Mouse (Mus musculus) left cerebral cortex, adult 9 months (tissue): ENCODE results near the gene Fam168a.
A peak's percentile ranks its signal among the peaks of the same experiment; 100 is the strongest.
"Not testable (repeated sequence)": the region's sequence is repeated elsewhere in the genome, so short reads cannot be mapped to it uniquely, and the experiment has no call there.

ENCODE experiments used
- DNase-seq, 2 experiments: peaks; one replicate each; pipeline ENCODE4 v3.0.0; 2022; ENCODE audit warnings: low spot score in 2 of 2

The Fam168a gene

GRCm38 (mm10) chr7:100842175-100842574, 135.7 kb downstream of the Fam168a start:
- DNase-seq: no peak

GRCm38 (mm10) chr7:100843866-100844265, 137.4 kb downstream of the Fam168a start:
- no peak for DNase-seq

- DNase-seq: no peak
Measured at GRCm38 (mm10) chr7:100844385-100845025, 138.1 kb downstream of the Fam168a start.

GRCm38 (mm10) chr7:100845026-100845400, 138.6 kb downstream of the Fam168a start:
- no peak for DNase-seq

GRCm38 (mm10) chr7:100845412-100845811, 139.0 kb downstream of the Fam168a start:
- DNase-seq: no peak

DNA sequence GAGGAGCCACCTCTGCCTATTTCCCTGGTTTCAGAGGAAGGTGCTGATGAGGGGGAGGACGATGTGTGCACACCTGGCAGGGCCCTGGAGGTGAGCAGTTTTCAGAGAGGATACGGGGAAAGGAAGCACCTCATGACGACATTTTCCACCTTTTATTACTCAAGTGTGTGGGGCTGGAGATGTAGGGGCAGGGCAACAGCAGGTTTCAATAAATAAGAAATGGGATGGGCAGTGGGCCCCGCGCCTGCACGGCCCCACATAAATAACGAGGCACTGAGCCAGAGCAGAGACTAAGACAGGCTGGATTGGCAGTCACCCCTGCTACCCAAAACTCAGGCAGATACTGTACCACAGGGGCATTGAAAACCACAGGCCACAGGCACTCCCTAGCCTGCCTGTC, 139.6 kb downstream of the Fam168a start:
- not testable (repeated sequence) for DNase-seq

DNA sequence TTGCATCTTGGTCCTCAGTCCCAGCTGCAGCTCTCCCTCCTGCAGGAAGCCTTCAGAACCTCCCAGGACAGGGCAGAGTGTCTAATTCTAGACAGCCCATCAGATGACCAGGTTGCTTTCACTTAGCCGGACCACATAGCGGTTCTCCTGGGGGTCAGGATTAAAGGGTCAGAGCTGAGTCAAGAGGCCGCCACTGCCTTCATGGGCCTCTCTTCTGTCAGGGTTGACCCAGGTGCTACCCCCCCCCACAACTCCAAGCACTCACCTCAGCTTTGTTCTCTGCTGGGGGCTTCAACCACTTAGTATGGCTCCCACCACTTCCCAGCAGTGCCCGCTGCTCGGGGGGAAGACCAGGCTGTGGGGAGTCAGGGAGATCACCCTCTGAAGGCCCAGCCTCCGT, 140.7 kb downstream of the Fam168a start:
- DNase-seq: no peak

DNA sequence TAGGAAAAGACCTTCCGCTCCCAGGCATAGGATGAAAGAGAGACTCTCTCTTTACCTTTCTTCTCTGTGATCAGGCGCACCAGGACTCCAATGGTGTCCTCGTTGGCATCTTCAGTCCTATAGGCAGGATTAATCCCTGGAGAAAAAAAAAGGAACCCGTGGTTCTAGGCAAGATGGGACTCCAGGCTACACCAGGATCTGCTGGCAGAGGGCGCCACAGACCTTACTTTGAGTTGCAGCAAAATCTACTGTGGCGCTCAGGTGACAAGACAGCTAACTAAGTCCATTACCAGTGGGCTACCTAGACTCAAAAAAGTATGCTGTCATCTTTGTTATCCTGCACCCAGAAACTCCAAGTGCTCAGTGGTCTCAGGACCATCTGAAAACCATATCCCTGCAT, 142.3 kb downstream of the Fam168a start:
- peak in 1 of 2 experiments; percentile 87 for DNase-seq

DNA sequence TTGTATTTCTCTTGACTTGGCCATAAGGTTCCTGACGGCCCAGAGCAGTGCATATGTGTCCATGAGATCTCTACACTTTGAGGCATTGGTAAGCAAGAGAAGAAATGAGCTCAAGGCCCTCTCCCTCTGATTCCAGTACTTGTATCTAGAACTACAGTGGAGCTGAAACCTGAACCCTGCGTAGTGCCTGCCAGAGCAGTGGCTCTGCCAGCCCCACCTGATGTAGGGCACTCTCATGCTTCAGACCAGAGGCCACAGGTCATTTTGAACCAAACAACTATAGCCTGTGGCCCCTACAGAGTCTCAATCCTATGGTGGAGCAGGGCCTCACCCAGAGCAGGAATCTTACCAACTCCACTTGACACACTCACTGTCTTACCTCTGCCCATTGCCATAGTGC, 143.1 kb downstream of the Fam168a start:
- no peak for DNase-seq

DNA sequence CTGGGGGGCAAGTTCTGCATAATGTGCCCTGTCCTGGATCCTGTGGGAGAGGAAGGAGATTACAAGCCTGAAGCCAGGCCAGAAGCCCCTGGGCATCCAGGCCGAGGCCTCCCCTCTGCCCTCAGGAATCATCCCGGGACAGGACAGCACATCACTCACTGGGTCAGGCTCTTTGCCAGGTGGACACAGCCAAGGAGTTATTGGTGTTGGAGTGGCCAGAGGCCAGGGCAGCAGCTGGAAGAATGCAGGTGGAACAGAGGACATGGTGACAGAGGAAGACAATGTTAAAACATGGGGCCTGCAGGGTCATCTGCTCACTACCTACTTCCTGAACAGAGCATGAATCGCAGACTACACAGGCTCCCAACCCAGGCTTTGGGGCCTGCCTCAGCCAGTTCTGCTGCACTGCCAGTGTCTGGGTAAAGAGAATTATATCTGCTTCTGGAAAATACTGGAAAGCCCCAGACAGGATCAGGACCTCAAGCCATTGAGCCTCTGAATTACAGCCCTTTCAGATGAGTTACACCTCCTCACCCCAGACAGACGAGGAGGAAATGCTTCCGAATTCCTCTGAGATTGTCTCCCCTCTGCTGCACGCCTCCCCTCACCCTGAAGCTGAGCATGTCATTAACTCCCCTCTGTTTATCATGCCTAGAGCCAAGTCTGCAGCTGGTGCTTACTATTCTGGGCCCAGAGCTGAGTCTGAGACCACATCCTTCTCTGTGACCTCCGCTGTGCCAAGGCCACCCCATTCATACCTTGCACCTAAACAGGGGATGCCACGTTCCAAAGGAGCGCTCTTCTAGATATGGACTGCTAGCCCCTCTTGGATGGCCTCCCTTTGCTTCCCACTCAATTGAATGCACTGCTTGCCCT, 145.3 kb downstream of the Fam168a start:
- DNase-seq: no peak

DNA sequence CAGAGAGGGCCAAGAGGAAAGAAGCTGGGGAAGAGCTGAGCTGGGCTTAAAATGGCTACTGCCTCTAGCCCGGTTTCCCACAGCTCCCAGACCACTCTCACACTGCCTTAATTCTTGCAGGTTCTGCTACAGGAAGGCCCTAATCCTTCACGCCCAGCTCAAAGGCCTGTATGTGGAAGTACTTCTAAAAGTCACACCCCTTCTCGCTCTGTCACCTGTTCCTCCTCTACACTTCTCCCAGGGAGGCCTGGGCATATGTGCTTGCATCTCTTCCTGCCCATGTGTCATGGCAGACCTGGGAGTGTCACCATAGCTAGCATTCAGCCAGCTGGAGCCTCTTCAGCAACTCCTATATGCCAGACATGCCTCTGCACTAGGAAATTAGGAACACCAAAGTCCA, 147.0 kb downstream of the Fam168a start:
- no peak for DNase-seq

DNA sequence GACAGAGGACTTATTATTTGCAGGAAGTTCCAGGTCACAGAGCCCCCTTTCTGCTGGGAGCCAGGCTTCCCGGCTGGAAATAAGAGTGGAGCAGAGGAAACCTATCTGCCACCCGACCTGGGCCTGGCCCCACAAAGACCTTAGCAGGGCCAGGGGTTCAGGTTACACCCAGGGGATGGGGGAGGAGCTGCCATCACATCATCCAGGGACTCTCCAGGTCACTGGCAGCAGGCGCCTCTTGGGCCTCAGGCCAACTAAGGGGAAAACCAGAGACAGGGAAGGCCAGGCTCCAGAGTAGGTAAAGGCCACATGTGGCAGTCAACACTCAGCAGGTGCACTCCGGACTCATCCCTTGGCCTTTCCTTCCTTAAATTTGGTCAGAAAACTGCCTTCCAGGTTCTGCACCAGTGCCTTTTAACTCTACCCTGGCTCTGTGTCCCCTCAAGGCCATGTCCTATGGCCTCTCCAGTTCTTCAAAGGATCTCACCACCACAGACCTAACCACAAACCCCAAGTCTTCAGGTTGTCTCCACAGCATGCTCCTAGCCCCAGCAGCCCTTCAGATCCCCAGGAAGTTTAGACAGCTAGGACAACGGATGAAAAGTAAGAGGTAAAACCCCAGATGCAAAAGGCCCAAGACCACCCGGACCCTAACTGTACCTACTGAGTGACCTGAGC, 147.8 kb downstream of the Fam168a start:
- DNase-seq: no peak

DNA sequence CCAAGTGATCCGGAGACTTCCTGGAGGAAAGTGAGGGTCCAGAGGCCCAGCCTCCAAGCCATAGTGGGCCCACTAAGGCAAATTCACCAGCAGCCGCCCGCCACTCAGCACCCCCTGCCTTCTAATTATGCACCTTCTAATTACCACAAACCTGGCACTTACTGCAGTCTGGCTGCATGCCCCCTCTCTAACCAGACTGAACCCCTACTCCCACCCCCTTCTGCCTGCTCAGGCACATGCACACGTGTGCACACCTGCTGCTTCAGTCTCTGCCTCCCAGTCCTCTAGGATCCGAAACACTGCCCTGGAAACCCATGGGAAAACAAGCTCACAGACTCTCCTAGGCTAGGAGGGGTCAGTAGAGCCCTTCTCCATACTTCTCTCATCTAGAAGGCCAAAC, 148.4 kb downstream of the Fam168a start:
- DNase-seq: no peak

DNA sequence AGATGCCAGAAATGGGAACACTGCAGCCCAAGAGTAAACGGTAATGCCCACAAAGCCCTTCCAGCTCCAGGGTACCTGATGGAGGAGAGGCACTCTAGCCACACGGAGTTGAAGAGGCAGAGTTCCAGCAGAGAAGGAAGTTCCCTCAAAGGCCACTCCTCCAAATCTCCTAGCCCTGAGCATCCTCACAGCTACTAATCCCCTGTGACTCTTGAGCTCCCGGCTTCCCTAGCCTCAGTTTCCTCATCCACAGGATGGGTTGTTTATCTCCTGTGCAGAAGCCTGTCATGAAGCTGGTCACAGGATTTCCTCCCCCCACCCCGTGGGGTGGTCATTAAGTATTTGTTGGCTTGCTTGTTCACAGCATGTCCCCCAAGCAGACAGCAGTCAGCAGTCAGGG, 148.9 kb downstream of the Fam168a start:
- no peak for DNase-seq

DNA sequence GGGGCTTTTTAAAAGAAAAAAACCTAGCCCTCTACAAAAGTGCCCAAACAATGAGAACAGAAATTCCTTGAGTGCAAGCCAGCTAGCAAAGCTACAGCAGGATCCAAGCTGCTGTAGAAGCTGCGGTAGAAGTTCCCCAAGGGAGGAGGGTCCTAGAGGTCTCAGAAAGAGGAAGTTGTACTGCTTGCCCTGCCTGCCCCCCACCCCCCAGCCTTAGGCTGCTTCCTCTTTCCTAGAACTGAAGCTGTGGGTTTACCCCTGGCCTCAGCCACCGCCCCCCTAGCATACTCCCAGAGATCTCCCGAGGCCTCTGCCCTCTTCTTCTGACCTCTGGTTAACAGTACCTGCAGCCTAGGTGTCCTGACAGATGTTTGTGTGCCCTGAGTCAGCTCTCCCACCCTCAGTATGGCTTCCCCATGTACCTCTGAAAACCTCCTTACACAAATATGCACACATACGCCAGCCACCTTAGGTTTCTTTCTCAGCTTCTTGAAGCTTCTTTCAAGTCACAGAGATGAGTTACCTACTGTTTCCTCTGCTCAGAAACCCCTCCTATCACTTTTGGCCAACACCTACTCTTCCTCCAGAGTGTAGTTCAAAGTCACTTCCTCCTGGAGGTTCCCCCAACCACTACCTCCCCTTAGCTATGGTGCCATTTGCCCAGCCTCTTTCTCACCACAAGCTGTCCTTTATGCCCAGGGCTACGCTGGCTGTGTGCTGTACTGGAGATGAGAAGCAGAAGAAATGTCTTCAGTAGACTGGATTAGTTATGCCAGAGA, 149.5 kb downstream of the Fam168a start:
- DNase-seq: no peak

- no peak for DNase-seq
Measured at GRCm38 (mm10) chr7:100860450-100860849, 154.0 kb downstream of the Fam168a start.

- no peak for DNase-seq
Measured at GRCm38 (mm10) chr7:100861209-100861608, 154.8 kb downstream of the Fam168a start.

- no peak for DNase-seq
Measured at GRCm38 (mm10) chr7:100862353-100862752, 155.9 kb downstream of the Fam168a start.

DNA sequence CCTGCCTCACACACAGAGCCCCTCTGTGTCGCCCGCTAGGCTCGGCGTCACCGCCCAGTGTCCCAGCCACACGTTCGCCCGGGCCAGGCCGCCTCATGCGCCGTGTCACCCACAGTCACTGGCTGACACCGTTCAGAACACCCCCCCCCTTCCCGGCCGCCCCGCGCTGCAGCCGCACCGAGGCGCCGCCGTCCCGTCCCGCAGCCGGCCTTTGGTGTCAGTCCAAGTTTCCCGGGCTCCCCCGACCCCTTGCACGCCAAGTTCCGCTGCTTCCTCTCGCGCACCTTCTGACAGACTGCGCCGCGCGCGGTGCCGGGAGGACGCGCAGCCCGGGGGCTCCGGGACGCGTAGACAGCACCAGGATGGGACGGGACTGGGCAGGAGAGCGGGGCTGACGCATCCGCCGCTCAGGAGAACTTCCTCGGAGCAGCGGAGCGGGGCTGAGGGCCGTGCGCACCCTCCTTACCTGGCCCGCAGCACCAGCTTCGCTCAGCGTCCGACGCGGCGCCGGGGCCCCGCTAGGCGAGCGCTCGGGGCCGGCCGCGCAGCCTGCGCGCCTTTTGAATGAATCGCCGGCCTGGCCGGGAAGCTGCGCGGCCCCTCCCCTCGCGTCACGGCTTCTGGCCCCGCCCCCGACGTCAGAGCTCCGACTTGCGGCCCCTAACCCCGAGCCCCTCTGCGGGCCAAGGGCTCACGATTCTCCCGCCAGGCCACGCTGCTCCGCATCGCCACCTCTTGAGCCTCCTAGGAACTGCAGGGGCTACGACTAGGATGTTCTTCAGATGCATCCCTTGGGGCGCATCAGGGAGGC, 156.6 kb downstream of the Fam168a start, which contains the start of gene Relt:
Gene Relt, minus strand, starts transcription at position 619 of the 811 bp plus-strand sequence.
- peak; percentile 68 to 87 for DNase-seq

DNA sequence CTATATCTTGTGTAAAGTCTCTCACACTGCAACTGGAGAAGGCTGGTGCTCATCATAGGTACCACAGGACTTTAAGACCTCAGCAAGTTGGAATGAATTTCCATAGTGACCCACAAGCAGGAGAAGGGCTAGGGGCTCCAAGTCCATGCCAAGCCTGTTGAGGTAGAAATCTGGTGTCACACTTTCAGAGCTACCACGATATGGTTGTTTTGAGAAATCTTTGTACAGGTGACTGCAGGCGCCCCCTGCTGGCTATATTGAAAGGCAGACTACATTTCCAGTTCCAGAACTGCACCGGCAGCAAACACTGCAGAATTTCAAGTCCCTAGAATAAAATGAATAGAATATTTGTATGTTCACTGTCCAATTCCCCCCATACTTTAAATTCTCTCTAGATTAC, 160.2 kb downstream of the Fam168a start:
- DNase-seq: peak in 1 of 2 experiments; percentile 82

GRCm38 (mm10) chr7:100867561-100867960, 161.1 kb downstream of the Fam168a start:
- no peak for DNase-seq
